Mouse (Mus musculus) neural tube, embryonic 14.5 days (tissue): ENCODE results near the gene Pola1. TPM values are rescaled to one million over a fixed set of nuclear protein-coding genes. Genes with fewer than 3 reads are reported as not detected.
A peak's percentile ranks its signal among the peaks of the same experiment; 100 is the strongest.

ENCODE experiments used
- ATAC-seq: fragments of 200-750 bp; cut with Nextera tagmentation; 2 replicates; pipeline ENCODE4 v1.8.0; 2017; ENCODE audit warnings: low read depth, mild to moderate bottlenecking, moderate TSS enrichment, moderate library complexity
- H3K27ac ChIP-seq: fragments of 300-500 bp; sonication (generic); 2 replicates; pipeline ENCODE4 v1.5.1; 2014; ENCODE audit warnings: low read depth, mild to moderate bottlenecking, control low read depth, low read length, moderate library complexity, mixed read lengths
- H3K27me3 ChIP-seq: fragments of 300-500 bp; sonication (generic); 2 replicates; pipeline ENCODE4 v1.6.1; 2014; ENCODE audit warnings: low read length; ENCODE audit not compliant: control insufficient read depth, insufficient read depth
- H3K36me3 ChIP-seq: fragments of 300-500 bp; sonication (generic); 2 replicates; pipeline ENCODE4 v1.6.1; 2014; ENCODE audit warnings: low read length, mixed read lengths; ENCODE audit not compliant: control insufficient read depth, insufficient read depth
- H3K4me1 ChIP-seq: fragments of 300-500 bp; sonication (generic); 2 replicates; pipeline ENCODE4 v1.6.1; 2014; ENCODE audit warnings: low read length; ENCODE audit not compliant: control insufficient read depth, insufficient read depth
- H3K4me2 ChIP-seq: fragments of 300-500 bp; sonication (generic); 2 replicates; pipeline ENCODE4 v1.6.1; 2014; ENCODE audit warnings: mild to moderate bottlenecking, low read depth, low read length, control low read depth
- H3K4me3 ChIP-seq: fragments of 300-500 bp; sonication (generic); 2 replicates; pipeline ENCODE4 v1.5.1; 2014; ENCODE audit warnings: low read depth, low read length, control low read depth, mixed read lengths
- H3K9ac ChIP-seq: fragments of 300-500 bp; sonication (generic); replicated peaks from 2 replicates; pipeline ENCODE4 v1.6.1; 2014; ENCODE audit warnings: low read depth, mild to moderate bottlenecking, control low read depth, low read length, mixed read lengths
- H3K9me3 ChIP-seq: fragments of 300-500 bp; sonication (generic); 2 replicates; pipeline ENCODE4 v1.6.1; 2016; ENCODE audit warnings: low read length; ENCODE audit not compliant: control insufficient read depth
- WGBS: fragments of 180-500 bp; shearing (Covaris S2); extraction: QIAGEN DNeasy Blood & Tissue Kit; methylation state at CpG from one replicate; pipeline ENCODE4 v1.1.7; 2014; 5-methylcytosine and 5-hydroxymethylcytosine counted together
- polyA plus RNA-seq: library from polyadenylated mRNA; unstranded; fragments of >200 nt; fragmentation: Nextera tagmentation; extraction: Ambion mirVana; gene quantifications from 2 replicates; pipeline ENCODE4 v1.2.1, GENCODE M21; 2014

Pola1 gene
- polyA plus RNA-seq: 4.5 and 4.6 TPM in 2 replicates

DNA sequence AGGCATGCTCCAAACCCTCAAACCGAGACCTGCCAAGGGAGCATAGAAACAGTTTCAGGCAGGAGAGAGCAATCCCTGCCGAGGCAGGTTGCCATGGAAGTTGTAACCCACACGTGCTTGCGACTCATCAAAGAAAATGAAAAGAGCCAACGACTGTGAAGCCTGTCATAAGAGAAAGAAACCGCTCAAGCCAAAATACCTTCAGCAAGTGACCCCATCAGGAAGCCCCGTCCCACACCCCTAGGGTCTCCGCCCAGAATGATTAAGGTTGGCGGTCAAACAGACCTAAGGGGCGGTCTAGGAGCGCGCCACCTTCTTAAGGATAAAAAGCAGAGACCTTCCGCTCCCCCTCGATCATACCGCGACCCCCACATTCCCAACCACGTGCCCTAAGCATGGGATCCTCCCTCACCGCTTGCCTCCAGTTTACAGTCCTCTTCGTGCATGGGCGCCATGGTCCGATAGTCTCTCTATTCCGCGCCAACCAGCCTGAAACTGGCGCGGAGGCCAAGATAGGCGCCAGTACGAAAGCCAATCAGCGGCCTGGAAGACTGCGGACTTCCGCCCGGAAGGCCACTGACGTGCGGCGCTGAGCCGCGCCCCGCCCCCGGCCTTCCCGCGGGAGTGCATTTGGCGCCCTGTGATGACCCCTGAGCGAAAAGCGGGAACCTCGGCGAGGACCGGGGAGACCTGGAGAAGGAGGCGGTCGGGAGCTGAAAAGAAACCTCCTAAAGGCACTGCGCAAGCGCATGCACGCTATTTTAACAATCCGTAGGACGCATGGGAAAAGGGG lies at the start of gene Pola1:
Gene Pola1 (minus strand): TSS at position 499 of the 793 bp plus-strand sequence.
- Histone ChIP-seq H3K9ac (peak within 1 kb of the TSS; percentile 18), H3K9me3 (no peaks in the 10 kb centered on the region), H3K4me3 (peak within 1 kb of the TSS; percentile 45), H3K36me3 (no peaks in the 10 kb centered on the region), H3K27me3 (no peaks in the 10 kb centered on the region), H3K4me2 (peak within 1 kb of the TSS; percentile 45), H3K27ac (no peak within 1 kb of the TSS), H3K4me1 (no peaks in the 10 kb centered on the region)
- peak; percentile 100 for ATAC-seq
- WGBS: 18% methylated on average over 53 of the region's 53 CpGs

DNA sequence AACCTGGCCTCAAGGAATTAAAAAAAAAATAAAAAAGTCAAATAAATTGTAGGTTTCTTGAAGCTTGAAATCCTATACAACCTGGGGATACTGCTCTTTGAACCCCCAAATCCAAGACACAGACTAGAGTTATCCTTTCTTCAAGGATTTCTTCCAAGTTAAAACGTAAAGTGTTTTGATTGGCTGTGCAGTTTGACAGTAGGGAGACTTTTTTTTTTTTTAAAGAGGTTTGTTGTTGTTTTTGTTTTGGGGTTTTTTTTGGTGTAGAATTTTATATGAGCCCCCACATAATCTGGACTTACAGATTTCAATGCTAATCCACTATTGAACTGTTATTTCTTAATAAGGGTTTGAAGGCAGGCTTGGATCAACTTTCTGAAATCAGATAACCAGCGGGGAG lies 44.3 kb upstream of the Pola1 start:
- ATAC-seq: no peak
- H3K9ac ChIP-seq: peak overlapping the region; percentile 57; the same call in 1 of the 2 replicates
- no peaks in the 10 kb centered on the region for H3K27me3 ChIP-seq
- no peaks in the 10 kb centered on the region for H3K9me3 ChIP-seq
- no peaks in the 10 kb centered on the region for H3K36me3 ChIP-seq
- no peaks in the 10 kb centered on the region for H3K4me1 ChIP-seq
- no peak overlapping the region for H3K27ac ChIP-seq
- peak overlapping the region; percentile 48 for H3K4me2 ChIP-seq
- peak overlapping the region; percentile 38 for H3K4me3 ChIP-seq
- 61% methylated on average over 2 of the region's 2 CpGs for WGBS

DNA sequence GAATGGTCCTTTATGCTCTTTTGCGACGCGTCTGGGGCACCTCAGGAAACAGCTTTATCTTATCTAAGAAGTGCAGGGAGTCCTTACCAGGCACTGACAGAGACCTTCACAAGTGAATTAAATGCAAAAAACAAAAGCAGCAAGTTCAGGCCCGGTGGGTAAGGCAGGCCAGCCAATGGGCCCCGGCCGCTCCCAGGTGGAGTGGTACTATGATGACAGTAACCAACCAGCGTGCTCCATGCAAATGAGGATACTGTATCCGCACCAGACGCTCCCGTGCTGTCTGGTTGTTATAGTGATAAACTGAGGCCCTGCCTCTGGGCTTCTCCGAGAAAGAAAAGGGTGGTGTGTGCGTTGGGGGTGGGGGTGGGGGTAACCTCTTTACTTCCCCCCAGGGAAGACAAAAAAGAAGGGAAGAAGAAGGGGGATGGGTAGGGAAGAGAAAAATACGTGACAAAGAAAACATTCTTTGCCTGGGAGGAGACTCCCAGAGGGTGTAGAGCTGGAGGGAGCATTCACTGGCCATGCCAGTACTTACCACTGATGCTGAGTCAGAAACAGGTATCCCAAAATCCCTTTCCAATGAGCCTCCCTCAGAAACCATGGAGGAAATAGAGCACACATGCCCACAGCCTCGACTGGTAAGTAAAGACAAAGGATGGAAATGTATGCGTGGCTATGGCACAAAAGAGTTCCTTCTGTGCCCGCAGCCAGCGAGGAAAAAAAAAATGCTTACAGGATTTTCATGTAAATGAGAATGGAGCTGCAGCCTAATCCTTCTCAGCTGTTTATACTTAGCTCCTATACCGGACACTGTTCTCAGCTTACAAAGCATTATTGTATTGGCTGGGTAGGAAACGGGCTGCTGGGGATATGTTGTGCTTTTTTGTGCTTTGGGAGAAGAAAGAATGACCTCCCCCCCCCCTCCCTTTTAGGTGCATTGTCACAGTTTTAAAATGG lies 43.2 kb upstream of the Pola1 start:
- H3K27me3 ChIP-seq: no peaks in the 10 kb centered on the region
- H3K9ac ChIP-seq: peak overlapping the region; percentile 57
- WGBS: 15% methylated on average over 19 of the region's 19 CpGs
- H3K36me3 ChIP-seq: no peaks in the 10 kb centered on the region
- peak; percentile 100 for ATAC-seq
- peak overlapping the region; percentile 48 for H3K4me2 ChIP-seq
- H3K4me3 ChIP-seq: peak overlapping the region; percentile 38
- no peaks in the 10 kb centered on the region for H3K4me1 ChIP-seq
- H3K27ac ChIP-seq: peak overlapping the region; percentile 87
- no peaks in the 10 kb centered on the region for H3K9me3 ChIP-seq

DNA sequence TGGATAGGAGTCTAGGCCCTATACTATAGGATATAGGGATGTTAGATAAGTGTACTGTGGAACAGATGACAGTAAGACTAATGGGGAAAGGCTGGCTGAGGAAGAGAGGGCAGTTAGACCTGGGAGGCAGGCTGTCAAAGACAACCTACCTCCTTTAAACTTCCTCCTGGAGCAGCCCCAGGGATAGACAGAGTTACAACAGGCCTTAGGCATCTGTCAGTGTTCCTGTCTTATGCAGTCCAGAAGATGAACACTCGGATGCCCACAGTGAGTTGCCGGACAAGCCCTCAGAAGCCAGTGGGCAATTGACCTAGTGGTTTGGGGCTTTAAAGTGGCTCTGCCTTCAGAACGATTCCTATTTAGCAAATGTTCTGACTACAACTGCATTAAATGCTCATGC lies 42.5 kb upstream of the Pola1 start:
- Histone ChIP-seq H3K4me2 (peak overlapping the region; percentile 48), H3K9ac (no peak overlapping the region), H3K27ac (peak overlapping the region; percentile 87), H3K9me3 (no peaks in the 10 kb centered on the region), H3K4me1 (no peaks in the 10 kb centered on the region), H3K4me3 (peak overlapping the region; percentile 38), H3K27me3 (no peaks in the 10 kb centered on the region), H3K36me3 (no peaks in the 10 kb centered on the region)
- WGBS: 38% methylated on average over 3 of the region's 3 CpGs
- ATAC-seq: peak; percentile 12; the same call in 1 of the 2 replicates

GRCm38 (mm10) chrX:93664787-93665186 lies 32.8 kb upstream of the Pola1 start:
- Histone ChIP-seq H3K36me3 (no peaks in the 10 kb centered on the region), H3K4me3 (no peak overlapping the region), H3K4me1 (no peaks in the 10 kb centered on the region), H3K9ac (no peak overlapping the region), H3K4me2 (no peak overlapping the region), H3K27me3 (no peaks in the 10 kb centered on the region), H3K9me3 (no peaks in the 10 kb centered on the region), H3K27ac (no peak overlapping the region)
- no peak for ATAC-seq
- 80% methylated on average over 4 of the region's 4 CpGs for WGBS

GRCm38 (mm10) chrX:93663919-93664586 lies 32.1 kb upstream of the Pola1 start:
- no peaks in the 10 kb centered on the region for H3K36me3 ChIP-seq

GRCm38 (mm10) chrX:93655153-93655552 lies 23.2 kb upstream of the Pola1 start:
- no peak for ATAC-seq
- Histone ChIP-seq H3K4me3 (no peak overlapping the region), H3K36me3 (no peaks in the 10 kb centered on the region), H3K27ac (no peak overlapping the region), H3K9ac (no peak overlapping the region), H3K9me3 (no peaks in the 10 kb centered on the region), H3K27me3 (no peaks in the 10 kb centered on the region), H3K4me2 (no peak overlapping the region), H3K4me1 (no peaks in the 10 kb centered on the region)
- WGBS: 89% methylated on average over 5 of the region's 5 CpGs

More at GRCm38 (mm10) chrX:93663919-93664586, 32.1 kb upstream of the Pola1 start:
- 79% methylated on average over 5 of the region's 5 CpGs for WGBS
- no peak overlapping the region for H3K4me3 ChIP-seq
- no peak overlapping the region for H3K27ac ChIP-seq
- no peaks in the 10 kb centered on the region for H3K27me3 ChIP-seq
- ATAC-seq: no peak
- no peaks in the 10 kb centered on the region for H3K4me1 ChIP-seq
- H3K4me2 ChIP-seq: no peak overlapping the region
- no peaks in the 10 kb centered on the region for H3K9me3 ChIP-seq
- no peak overlapping the region for H3K9ac ChIP-seq

- Histone ChIP-seq H3K4me2 (no peak within 1 kb of the TSS), H3K36me3 (no peaks in the 10 kb centered on the region), H3K27me3 (no peaks in the 10 kb centered on the region), H3K9me3 (no peaks in the 10 kb centered on the region), H3K27ac (no peak within 1 kb of the TSS), H3K4me1 (no peaks in the 10 kb centered on the region), H3K4me3 (no peak within 1 kb of the TSS), H3K9ac (no peak within 1 kb of the TSS)
- 17% methylated on average over 3 of the region's 3 CpGs for WGBS
- no peak for ATAC-seq
Measured at GRCm38 (mm10) chrX:93654218-93655002, 22.5 kb upstream of the Pola1 start, which contains the start of gene Pcyt1b. Pcyt1b (plus strand) TSS chrX:93654863.
